Mouse (Mus musculus) thymus, adult 2 months (tissue): ENCODE measurements around the gene Mmp21. TPM values are rescaled to one million over a fixed set of nuclear protein-coding genes. Genes with fewer than 3 reads are reported as not detected.

ENCODE experiments used
- DNase-seq: peaks from one replicate; pipeline ENCODE4 v3.0.0; 2021
- H3K27ac ChIP-seq: fragments of 200-500 bp; 2 replicates; pipeline ENCODE4 v1.5.1; 2012; ENCODE audit warnings: low read length, control low read depth; ENCODE audit not compliant: control insufficient read depth, insufficient read depth
- H3K27me3 ChIP-seq: fragments of 200-500 bp; 2 replicates; pipeline ENCODE4 v1.6.1; 2012; ENCODE audit warnings: mild to moderate bottlenecking, low read length, moderate library complexity, mixed read lengths; ENCODE audit not compliant: control insufficient read depth, insufficient read depth
- H3K36me3 ChIP-seq: fragments of 200-500 bp; 2 replicates; pipeline ENCODE4 v1.6.1; 2012; ENCODE audit warnings: mild to moderate bottlenecking, low read length, moderate library complexity; ENCODE audit not compliant: control insufficient read depth, insufficient read depth
- H3K4me1 ChIP-seq: fragments of 200-500 bp; replicated peaks from 2 replicates; pipeline ENCODE4 v1.6.1; 2012; ENCODE audit warnings: low read length; ENCODE audit not compliant: control insufficient read depth, insufficient read depth
- H3K4me3 ChIP-seq: fragments of 200-500 bp; 2 replicates; pipeline ENCODE4 v1.5.1; 2012; ENCODE audit warnings: mild to moderate bottlenecking, low read length, control low read depth, moderate library complexity; ENCODE audit not compliant: control insufficient read depth, insufficient read depth
- CTCF ChIP-seq: fragments of 200-500 bp; IDR thresholded peaks from 2 replicates; pipeline ENCODE4 v1.5.1; 2012; ENCODE audit warnings: mild to moderate bottlenecking, control low read depth, low read length, moderate library complexity, borderline replicate concordance; ENCODE audit not compliant: control insufficient read depth, poor library complexity, insufficient read depth; ENCODE audit errors: extremely low read depth
- POLR2A ChIP-seq: fragments of 200-500 bp; IDR thresholded peaks from 2 replicates; pipeline ENCODE4 v1.6.1; 2012; ENCODE audit warnings: mild to moderate bottlenecking, low read length, control low read depth, moderate library complexity; ENCODE audit not compliant: control insufficient read depth, poor library complexity, insufficient read depth; ENCODE audit errors: extremely low read depth
- WGBS: fragments of 180-500 bp; shearing (Covaris S2); methylation state at CpG from one replicate; pipeline ENCODE4 v1.1.7; 2018; 5-methylcytosine and 5-hydroxymethylcytosine counted together
- polyA plus RNA-seq: library from polyadenylated mRNA; depleted of rRNA; stranded (reverse); fragments of >200 nt; gene quantifications from 2 replicates; pipeline ENCODE4 v1.2.3, GENCODE M21; 2012

The Mmp21 gene
- polyA plus RNA-seq, 1 experiment: not detected

DNA sequence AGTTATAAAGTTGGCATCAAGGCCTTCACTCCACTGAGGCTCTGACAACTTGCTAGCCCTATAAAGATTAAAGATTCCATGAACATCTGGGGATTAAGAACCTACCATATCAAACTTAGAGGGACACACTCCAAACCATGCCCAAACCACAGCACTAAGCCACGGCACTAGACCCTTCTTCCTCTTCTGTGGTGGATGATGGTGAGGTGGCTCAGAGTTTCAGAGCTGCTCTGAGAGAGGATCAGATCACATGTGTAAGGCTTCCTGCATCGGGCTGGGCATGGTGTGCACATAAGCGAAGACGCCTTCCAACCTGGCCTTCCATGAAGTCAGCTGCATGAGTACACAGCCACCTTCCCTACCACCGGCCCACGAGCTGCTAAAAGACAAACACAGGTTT is 4.8 kb upstream of the Mmp21 start:
- H3K4me1 ChIP-seq: no peaks in the 10 kb centered on the region
- H3K4me3 ChIP-seq: no peak overlapping the region
- no peak overlapping the region for H3K27ac ChIP-seq
- H3K27me3 ChIP-seq: no peaks in the 10 kb centered on the region
- WGBS: 48% methylated on average over 6 of the region's 6 CpGs
- DNase-seq: no peak
- no peak for TF ChIP-seq POLR2A
- no peak for TF ChIP-seq CTCF
- no peaks in the 10 kb centered on the region for H3K36me3 ChIP-seq

DNA sequence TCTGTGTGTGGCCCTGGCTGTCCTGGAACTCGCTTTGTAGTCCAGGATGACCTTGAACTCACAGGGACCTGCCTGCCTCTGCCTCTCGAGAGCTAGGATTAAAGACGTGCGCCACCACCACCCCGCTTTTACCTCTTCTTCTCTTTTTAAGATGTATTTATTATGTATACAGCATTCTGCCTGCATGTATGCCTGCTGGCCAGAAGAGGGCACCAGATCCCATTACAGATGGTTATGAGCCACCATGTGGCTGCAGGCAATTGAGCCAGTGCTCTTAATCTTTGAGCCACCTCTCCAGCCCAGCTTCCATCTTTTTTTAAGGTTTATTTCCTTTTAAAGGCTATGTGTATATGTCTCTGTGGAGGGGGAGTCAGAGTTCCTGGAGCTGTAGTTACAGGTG is 4.2 kb upstream of the Mmp21 start:
- no peaks in the 10 kb centered on the region for H3K27me3 ChIP-seq
- H3K4me3 ChIP-seq: no peak overlapping the region
- H3K27ac ChIP-seq: no peak overlapping the region
- no peak for DNase-seq
- no peaks in the 10 kb centered on the region for H3K36me3 ChIP-seq
- no peaks in the 10 kb centered on the region for H3K4me1 ChIP-seq
- WGBS: 91% methylated on average over 5 of the region's 5 CpGs
- TF ChIP-seq CTCF: no peak
- TF ChIP-seq POLR2A: no peak

DNA sequence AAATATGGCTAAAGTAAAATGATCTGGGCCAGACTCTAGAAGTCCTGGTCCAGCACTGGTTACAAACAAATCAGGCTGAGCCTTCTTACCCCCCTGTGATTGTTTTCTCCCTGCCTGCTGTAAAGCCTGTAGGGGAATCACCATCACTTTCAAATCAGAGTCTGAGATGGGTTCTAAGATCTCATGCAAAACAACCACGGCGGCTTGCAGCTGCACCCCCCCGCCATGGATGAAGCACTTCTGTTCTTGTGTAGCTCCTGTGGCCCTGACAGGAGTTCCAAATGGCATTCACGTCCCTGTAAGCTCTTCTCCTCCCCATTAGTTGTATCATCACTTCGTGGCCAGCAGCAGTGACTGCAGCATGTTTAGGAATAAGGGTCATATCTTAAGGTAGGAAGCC is 3.8 kb upstream of the Mmp21 start:
- H3K27ac ChIP-seq: no peak overlapping the region
- no peaks in the 10 kb centered on the region for H3K4me1 ChIP-seq
- no peak for DNase-seq
- 86% methylated on average over 5 of the region's 5 CpGs for WGBS
- no peaks in the 10 kb centered on the region for H3K36me3 ChIP-seq
- no peak for TF ChIP-seq CTCF
- no peak for TF ChIP-seq POLR2A
- no peaks in the 10 kb centered on the region for H3K27me3 ChIP-seq
- H3K4me3 ChIP-seq: no peak overlapping the region

DNA sequence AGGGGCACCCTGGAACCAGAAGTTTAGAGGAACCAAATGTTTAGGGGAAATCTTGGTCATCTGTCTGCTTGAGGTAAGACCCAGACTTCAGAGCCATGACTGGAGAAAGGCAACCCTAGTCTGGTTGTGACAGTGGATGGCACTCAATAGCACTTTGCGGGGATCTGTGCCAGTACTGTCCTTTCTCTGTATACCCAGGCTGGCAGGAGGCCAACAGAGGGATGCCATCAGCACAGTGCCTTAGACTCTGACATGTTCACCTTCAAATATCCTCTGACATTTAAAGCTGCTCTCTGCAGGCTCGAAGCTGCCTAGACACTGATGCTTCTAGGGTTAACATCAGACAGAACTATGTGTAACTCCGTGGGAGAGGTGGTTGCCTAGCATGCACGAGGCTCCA is 422 bp downstream of the Mmp21 start:
- 79% methylated on average over 4 of the region's 4 CpGs for WGBS
- TF ChIP-seq POLR2A: no peak
- TF ChIP-seq CTCF: no peak
- H3K4me3 ChIP-seq: no peak overlapping the region
- H3K36me3 ChIP-seq: no peaks in the 10 kb centered on the region
- no peak overlapping the region for H3K27ac ChIP-seq
- H3K27me3 ChIP-seq: no peaks in the 10 kb centered on the region
- no peak for DNase-seq
- H3K4me1 ChIP-seq: no peaks in the 10 kb centered on the region

DNA sequence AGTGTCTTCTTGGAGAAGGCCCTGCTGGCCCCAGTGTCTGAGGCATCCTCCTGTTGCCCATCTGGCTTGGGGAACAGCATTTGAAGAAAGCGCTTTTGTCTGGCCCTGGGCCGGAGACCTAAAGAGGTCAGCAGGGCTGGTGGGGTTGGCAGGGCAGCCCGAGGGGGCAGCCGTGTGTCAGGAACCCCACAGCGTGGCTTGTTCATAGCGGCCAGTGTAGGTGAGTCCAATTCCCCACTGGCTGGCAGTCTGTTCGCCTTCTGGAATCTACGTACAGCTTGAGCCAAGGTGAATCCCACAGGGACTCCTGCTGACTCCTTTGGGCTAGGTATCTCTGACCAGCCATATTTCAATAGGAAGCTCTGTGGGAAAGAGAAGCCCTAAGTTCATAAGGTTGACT is 1.1 kb downstream of the Mmp21 start:
- Histone ChIP-seq H3K36me3 (no peaks in the 10 kb centered on the region), H3K4me1 (no peaks in the 10 kb centered on the region), H3K27me3 (no peaks in the 10 kb centered on the region), H3K4me3 (no peak overlapping the region), H3K27ac (no peak overlapping the region)
- WGBS: 97% methylated on average over 8 of the region's 8 CpGs
- no peak for DNase-seq
- TF ChIP-seq CTCF (no peak), POLR2A (no peak)

DNA sequence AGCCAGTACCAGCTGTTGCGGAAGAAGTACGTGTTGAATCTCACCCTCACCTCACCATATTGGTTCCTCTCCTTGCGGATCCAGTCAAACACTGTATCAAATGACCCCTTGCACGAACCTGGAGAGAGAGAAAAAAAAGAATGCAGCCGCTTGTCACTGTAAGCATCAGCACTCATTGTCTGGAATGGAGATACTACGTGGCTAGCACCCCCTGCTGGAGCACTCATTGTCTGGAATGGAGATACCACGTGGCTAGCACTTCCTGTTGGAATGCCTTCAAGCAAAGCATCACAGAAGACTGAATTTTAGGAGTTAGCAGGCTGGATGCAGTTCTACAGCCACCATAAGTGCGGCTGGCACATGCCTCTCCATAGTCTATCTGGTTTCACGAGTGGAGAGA is 3.9 kb downstream of the Mmp21 start:
- TF ChIP-seq POLR2A: no peak
- no peak for TF ChIP-seq CTCF
- Histone ChIP-seq H3K4me3 (no peak overlapping the region), H3K4me1 (no peaks in the 10 kb centered on the region), H3K36me3 (peaks cover 15% of the 10 kb centered on the region), H3K27ac (no peak overlapping the region), H3K27me3 (no peaks in the 10 kb centered on the region)
- no peak for DNase-seq
- whole genome bisulfite sequencing: 83% methylated on average over 9 of the region's 9 CpGs

DNA sequence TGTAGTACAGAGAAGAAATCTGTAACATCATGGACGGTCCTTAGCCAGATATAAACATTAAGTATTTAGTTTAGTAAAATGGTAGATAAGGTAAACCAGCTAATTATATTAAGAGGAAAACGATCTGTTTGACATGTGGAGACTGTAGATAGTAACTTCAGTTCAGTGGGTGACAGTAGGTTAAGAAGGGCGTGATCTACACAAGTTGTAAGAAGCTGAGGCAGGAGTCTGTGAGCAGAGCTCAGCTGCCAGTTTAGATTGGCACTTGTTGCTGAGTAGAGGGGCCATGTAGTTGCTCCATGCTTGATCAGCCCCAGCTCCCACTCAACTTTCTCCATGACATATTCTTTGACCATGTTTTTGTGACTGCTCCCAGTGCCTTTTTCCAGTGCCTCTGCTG is 9.0 kb downstream of the Mmp21 start:
- 96% methylated on average over 3 of the region's 3 CpGs for WGBS
- TF ChIP-seq POLR2A: no peak
- no peak for TF ChIP-seq CTCF
- Histone ChIP-seq H3K27me3 (no peaks in the 10 kb centered on the region), H3K4me3 (no peak overlapping the region), H3K4me1 (no peaks in the 10 kb centered on the region), H3K27ac (no peak overlapping the region), H3K36me3 (peaks cover 61% of the 10 kb centered on the region)
- DNase-seq: no peak

DNA sequence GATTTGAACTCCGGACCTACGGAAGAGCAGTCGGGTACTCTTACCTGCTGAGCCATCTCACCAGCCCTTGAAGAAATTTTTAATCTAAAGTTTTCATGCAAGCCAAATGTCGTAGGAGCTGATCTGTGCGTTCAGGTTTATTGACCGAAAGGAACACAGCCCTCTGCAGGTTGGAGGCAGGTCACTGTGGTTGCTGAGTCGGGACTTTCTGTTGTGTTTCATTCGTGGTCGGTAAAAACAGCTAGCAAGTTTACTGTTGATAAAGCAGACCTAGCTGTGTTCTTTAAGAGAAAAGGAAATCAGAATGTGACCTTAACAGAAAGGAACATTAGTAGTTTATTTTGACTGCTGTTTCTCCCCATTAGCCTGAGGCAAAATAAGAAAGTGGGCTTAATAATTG is 9.9 kb downstream of the Mmp21 start:
- TF ChIP-seq POLR2A: no peak
- no peak for TF ChIP-seq CTCF
- H3K4me1 ChIP-seq: no peaks in the 10 kb centered on the region
- H3K27ac ChIP-seq: no peak overlapping the region
- H3K36me3 ChIP-seq: peaks cover 69% of the 10 kb centered on the region
- DNase-seq: no peak
- H3K4me3 ChIP-seq: no peak overlapping the region
- 92% methylated on average over 9 of the region's 9 CpGs for WGBS
- H3K27me3 ChIP-seq: no peaks in the 10 kb centered on the region
